Mouse (Mus musculus): ENCODE data around the gene B230219D22Rik. TPM values are rescaled to one million over a fixed set of nuclear protein-coding genes. Genes with fewer than 3 reads are reported as not detected.

Gene B230219D22Rik
- 49.3 and 51.4 TPM in 2 replicates for polyA plus RNA-seq (2015; fragmentation: Nextera tagmentation; extraction: Ambion mirVana)

GRCm38 (mm10) chr13:55692535-55693242 is at the start of gene B230219D22Rik:
Gene B230219D22Rik (plus strand): TSS chr13:55693124.
- Histone ChIP-seq H3K27ac (ENCODE audit: low read length) (peak within 1 kb of the TSS; percentile 92), H3K4me1 (ENCODE audit: control insufficient read depth, insufficient read depth, low read length) (peaks cover 27% of the 10 kb centered on the region), H3K9ac (ENCODE audit: low read length) (peak within 1 kb of the TSS; percentile 96), H3K27me3 (ENCODE audit: control insufficient read depth, insufficient read depth, low read length) (no peaks in the 10 kb centered on the region), H3K4me2 (ENCODE audit: low read depth, low read length) (peak within 1 kb of the TSS; percentile 86), H3K9me3 (replicated peaks; ENCODE audit: control insufficient read depth, low read length) (no peaks in the 10 kb centered on the region), H3K36me3 (ENCODE audit: control insufficient read depth, insufficient read depth) (no peaks in the 10 kb centered on the region), H3K4me3 (ENCODE audit: low read length) (peak within 1 kb of the TSS; percentile 76)
- peak; percentile 99 for ATAC-seq (replicated peaks; ENCODE audit: extremely low read depth, insufficient read depth, low FRiP score)
- WGBS = 1% methylated on average over 51 of the region's 51 CpGs

DNA sequence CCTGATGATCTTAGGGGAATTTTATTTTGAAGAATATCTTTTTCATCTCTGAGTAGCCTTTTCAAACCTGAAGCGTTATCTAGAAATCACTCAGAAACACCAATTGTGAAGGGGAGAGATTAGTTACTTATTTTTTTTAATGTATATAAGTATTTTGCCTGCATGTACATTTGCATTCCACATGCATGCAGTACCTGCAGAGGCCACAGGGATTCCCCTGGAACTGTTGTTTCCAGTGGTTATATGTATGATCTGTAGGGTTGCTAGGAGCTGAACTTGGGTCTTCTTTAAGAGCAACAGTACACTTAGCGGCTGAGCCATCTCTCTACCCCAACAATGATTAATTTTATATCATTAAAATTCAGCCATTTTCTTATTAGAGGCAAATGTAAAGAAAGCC is 48.4 kb upstream of the B230219D22Rik start:
- WGBS = 89% methylated on average over 2 of the region's 2 CpGs

DNA sequence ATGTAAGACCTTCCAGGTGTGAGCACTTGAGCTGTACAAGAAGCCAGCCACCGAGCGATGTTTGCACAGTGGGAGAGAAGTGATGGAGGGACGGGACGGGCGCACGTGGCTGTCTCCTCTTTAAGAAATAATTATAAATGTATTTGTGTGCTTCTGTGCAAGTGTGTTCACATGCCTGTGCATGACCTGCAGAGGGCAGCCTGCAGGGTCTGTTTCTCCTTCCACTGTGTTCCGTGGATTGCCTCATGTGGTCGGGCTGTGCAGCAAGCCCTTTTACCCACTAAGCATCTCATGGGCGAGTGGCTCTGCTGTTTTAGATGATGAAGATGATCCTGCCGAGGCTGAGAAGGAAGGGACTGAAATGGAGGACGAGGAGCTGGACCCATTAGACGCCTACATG is 42.8 kb upstream of the B230219D22Rik start:
- no peaks in the 10 kb centered on the region for H3K4me1 ChIP-seq (ENCODE audit: control insufficient read depth, insufficient read depth, low read length)
- 88% methylated on average over 12 of the region's 12 CpGs for WGBS

More for the DNA sequence above, 48.4 kb upstream of the B230219D22Rik start:
- no peaks in the 10 kb centered on the region for H3K4me1 ChIP-seq (ENCODE audit: control insufficient read depth, insufficient read depth, low read length)
- no peak overlapping the region for H3K4me3 ChIP-seq (ENCODE audit: low read length)
- H3K9me3 ChIP-seq (replicated peaks; ENCODE audit: control insufficient read depth, low read length) = no peaks in the 10 kb centered on the region
- no peaks in the 10 kb centered on the region for H3K27me3 ChIP-seq (ENCODE audit: control insufficient read depth, insufficient read depth, low read length)
- H3K27ac ChIP-seq (ENCODE audit: low read length) = no peak overlapping the region
- ATAC-seq (replicated peaks; ENCODE audit: extremely low read depth, insufficient read depth, low FRiP score) = no peak
- H3K36me3 ChIP-seq (ENCODE audit: control insufficient read depth, insufficient read depth) = peaks cover 42% of the 10 kb centered on the region
- no peak overlapping the region for H3K4me2 ChIP-seq (ENCODE audit: low read depth, low read length)
- H3K9ac ChIP-seq (ENCODE audit: low read length) = no peak overlapping the region

DNA sequence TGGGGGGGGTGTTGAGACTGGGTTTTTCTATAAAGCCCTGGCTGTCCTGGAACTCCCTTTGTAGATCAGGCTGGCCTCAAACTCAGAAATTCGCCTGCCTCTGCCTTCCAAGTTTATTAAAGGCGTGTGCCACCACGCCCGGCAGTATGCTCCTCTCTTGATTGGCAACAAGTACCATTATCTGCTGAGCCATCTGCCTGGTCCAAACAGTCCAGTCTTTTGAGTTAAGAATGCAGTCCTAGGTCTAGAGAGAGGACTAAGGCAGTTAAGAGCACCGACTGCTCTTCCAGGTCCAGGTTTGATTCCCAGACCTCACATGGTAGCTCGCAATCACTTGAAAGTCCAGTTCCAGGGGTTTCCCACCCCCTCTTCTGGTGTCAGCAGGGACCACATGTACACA is 41.9 kb upstream of the B230219D22Rik start:
- no peak for ATAC-seq (replicated peaks; ENCODE audit: extremely low read depth, insufficient read depth, low FRiP score)
- Histone ChIP-seq H3K9me3 (replicated peaks; ENCODE audit: control insufficient read depth, low read length) (no peaks in the 10 kb centered on the region), H3K4me3 (ENCODE audit: low read length) (no peak overlapping the region), H3K27ac (ENCODE audit: low read length) (no peak overlapping the region), H3K9ac (ENCODE audit: low read length) (no peak overlapping the region), H3K27me3 (ENCODE audit: control insufficient read depth, insufficient read depth, low read length) (no peaks in the 10 kb centered on the region), H3K4me1 (ENCODE audit: control insufficient read depth, insufficient read depth, low read length) (no peaks in the 10 kb centered on the region), H3K36me3 (ENCODE audit: control insufficient read depth, insufficient read depth) (peaks cover 88% of the 10 kb centered on the region), H3K4me2 (ENCODE audit: low read depth, low read length) (no peak overlapping the region)
- 80% methylated on average over 6 of the region's 6 CpGs for WGBS

More for the DNA sequence above, 42.8 kb upstream of the B230219D22Rik start:
- Histone ChIP-seq H3K36me3 (ENCODE audit: control insufficient read depth, insufficient read depth) (peaks cover 89% of the 10 kb centered on the region), H3K4me2 (ENCODE audit: low read depth, low read length) (no peak overlapping the region), H3K27me3 (ENCODE audit: control insufficient read depth, insufficient read depth, low read length) (no peaks in the 10 kb centered on the region), H3K4me3 (ENCODE audit: low read length) (no peak overlapping the region), H3K9me3 (replicated peaks; ENCODE audit: control insufficient read depth, low read length) (no peaks in the 10 kb centered on the region), H3K9ac (ENCODE audit: low read length) (no peak overlapping the region), H3K27ac (ENCODE audit: low read length) (no peak overlapping the region)
- no peak for ATAC-seq (replicated peaks; ENCODE audit: extremely low read depth, insufficient read depth, low FRiP score)

DNA sequence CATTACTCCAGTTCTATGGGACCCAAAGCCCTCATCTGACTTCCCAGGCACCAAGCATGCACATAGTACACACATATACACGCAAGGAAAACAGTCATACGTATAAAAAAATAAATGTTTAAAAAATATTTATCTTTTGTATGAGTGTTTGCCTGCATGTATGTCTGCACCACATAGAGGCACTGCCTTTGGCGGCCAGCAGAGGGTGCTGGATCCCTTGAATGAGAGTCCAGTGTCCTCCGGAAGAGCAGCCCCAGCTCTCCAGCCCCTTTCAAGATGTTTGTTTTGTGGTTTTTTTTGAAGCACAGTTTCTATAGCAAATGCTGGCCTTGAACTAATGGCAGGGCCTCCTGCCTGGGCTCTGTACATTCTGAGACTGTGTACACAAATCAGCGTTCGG is 24.4 kb upstream of the B230219D22Rik start:
- H3K4me2 ChIP-seq (ENCODE audit: low read depth, low read length) = no peak overlapping the region
- H3K27ac ChIP-seq (ENCODE audit: low read length) = no peak overlapping the region
- H3K9me3 ChIP-seq (replicated peaks; ENCODE audit: control insufficient read depth, low read length) = peaks cover 5% of the 10 kb centered on the region; the same call in 1 of the 2 replicates
- H3K27me3 ChIP-seq (ENCODE audit: control insufficient read depth, insufficient read depth, low read length) = no peaks in the 10 kb centered on the region
- peaks cover 65% of the 10 kb centered on the region for H3K36me3 ChIP-seq (ENCODE audit: control insufficient read depth, insufficient read depth)
- H3K4me1 ChIP-seq (ENCODE audit: control insufficient read depth, insufficient read depth, low read length) = no peaks in the 10 kb centered on the region
- H3K4me3 ChIP-seq (ENCODE audit: low read length) = no peak overlapping the region
- 86% methylated on average over 6 of the region's 6 CpGs for WGBS
- no peak overlapping the region for H3K9ac ChIP-seq (ENCODE audit: low read length)
- no peak for ATAC-seq (replicated peaks; ENCODE audit: extremely low read depth, insufficient read depth, low FRiP score)

DNA sequence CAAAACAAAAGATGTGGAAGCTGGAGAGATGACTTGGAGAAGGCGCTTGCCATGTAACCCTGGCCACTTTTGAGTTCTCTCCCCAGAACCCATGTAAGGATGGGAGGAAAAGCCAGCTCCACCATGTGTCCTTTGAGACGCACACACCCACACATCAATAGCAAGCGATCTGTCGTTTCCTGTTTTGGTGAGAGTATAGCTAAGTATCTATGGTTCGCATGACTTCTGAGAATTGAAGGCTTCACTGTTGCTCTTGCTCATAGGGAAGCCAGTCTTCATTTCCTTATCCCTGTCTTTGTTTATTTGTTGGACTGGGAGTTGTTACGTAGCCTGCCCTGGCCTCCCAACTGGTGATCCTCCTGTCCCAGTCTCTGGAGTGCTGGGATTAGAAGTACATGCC is 20.2 kb upstream of the B230219D22Rik start:
- H3K9ac ChIP-seq (ENCODE audit: low read length) = no peak overlapping the region
- WGBS = 87% methylated on average over 6 of the region's 6 CpGs
- no peak overlapping the region for H3K27ac ChIP-seq (ENCODE audit: low read length)
- no peak overlapping the region for H3K4me2 ChIP-seq (ENCODE audit: low read depth, low read length)
- no peaks in the 10 kb centered on the region for H3K27me3 ChIP-seq (ENCODE audit: control insufficient read depth, insufficient read depth, low read length)
- ATAC-seq (replicated peaks; ENCODE audit: extremely low read depth, insufficient read depth, low FRiP score) = no peak
- H3K36me3 ChIP-seq (ENCODE audit: control insufficient read depth, insufficient read depth) = peaks cover 58% of the 10 kb centered on the region
- H3K4me1 ChIP-seq (ENCODE audit: control insufficient read depth, insufficient read depth, low read length) = no peaks in the 10 kb centered on the region
- H3K4me3 ChIP-seq (ENCODE audit: low read length) = no peak overlapping the region
- peaks cover 5% of the 10 kb centered on the region; the same call in 1 of the 2 replicates for H3K9me3 ChIP-seq (replicated peaks; ENCODE audit: control insufficient read depth, low read length)

DNA sequence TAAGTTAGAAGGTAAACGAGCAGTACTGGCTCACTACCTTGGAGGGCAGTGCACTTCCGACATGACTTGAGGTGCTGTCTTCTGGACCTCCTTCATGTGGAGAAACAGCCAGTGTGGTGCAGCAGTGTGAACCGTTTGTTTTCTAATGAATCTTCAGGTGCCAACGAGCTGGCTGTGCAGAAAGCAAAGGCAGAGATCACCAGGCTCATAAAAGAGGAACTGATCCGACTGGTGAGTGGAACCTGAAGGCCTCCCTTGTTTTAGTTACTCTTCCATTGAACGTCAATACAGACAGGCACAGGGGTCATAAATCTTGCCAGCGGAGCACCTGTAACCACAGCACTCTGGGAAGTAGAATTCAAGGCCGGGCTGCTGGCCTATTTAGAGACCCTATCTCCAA is 15.6 kb upstream of the B230219D22Rik start:
- Histone ChIP-seq H3K4me3 (ENCODE audit: low read length) (no peak overlapping the region), H3K9ac (ENCODE audit: low read length) (no peak overlapping the region), H3K9me3 (replicated peaks; ENCODE audit: control insufficient read depth, low read length) (no peaks in the 10 kb centered on the region), H3K36me3 (ENCODE audit: control insufficient read depth, insufficient read depth) (peaks cover 51% of the 10 kb centered on the region), H3K4me2 (ENCODE audit: low read depth, low read length) (no peak overlapping the region), H3K27me3 (ENCODE audit: control insufficient read depth, insufficient read depth, low read length) (no peaks in the 10 kb centered on the region), H3K4me1 (ENCODE audit: control insufficient read depth, insufficient read depth, low read length) (no peaks in the 10 kb centered on the region), H3K27ac (ENCODE audit: low read length) (no peak overlapping the region)
- 80% methylated on average over 8 of the region's 8 CpGs for WGBS
- ATAC-seq (replicated peaks; ENCODE audit: extremely low read depth, insufficient read depth, low FRiP score) = no peak

- WGBS = 81% methylated on average over 9 of the region's 9 CpGs
- no peak for ATAC-seq (replicated peaks; ENCODE audit: extremely low read depth, insufficient read depth, low FRiP score)
Observed at GRCm38 (mm10) chr13:55682201-55682600, 10.7 kb upstream of the B230219D22Rik start.

GRCm38 (mm10) chr13:55683581-55683980 is 9.3 kb upstream of the B230219D22Rik start:
- Histone ChIP-seq H3K27me3 (ENCODE audit: control insufficient read depth, insufficient read depth, low read length) (no peaks in the 10 kb centered on the region), H3K4me3 (ENCODE audit: low read length) (no peak overlapping the region), H3K36me3 (ENCODE audit: control insufficient read depth, insufficient read depth) (peaks cover 16% of the 10 kb centered on the region), H3K9ac (ENCODE audit: low read length) (no peak overlapping the region), H3K27ac (ENCODE audit: low read length) (no peak overlapping the region), H3K4me2 (ENCODE audit: low read depth, low read length) (no peak overlapping the region), H3K4me1 (ENCODE audit: control insufficient read depth, insufficient read depth, low read length) (peaks cover 2% of the 10 kb centered on the region; the same call in 1 of the 2 replicates), H3K9me3 (replicated peaks; ENCODE audit: control insufficient read depth, low read length) (no peaks in the 10 kb centered on the region)
- 86% methylated on average over 3 of the region's 3 CpGs for WGBS
- ATAC-seq (replicated peaks; ENCODE audit: extremely low read depth, insufficient read depth, low FRiP score) = no peak

More at GRCm38 (mm10) chr13:55682201-55682600, 10.7 kb upstream of the B230219D22Rik start:
- H3K4me3 ChIP-seq (ENCODE audit: low read length) = no peak overlapping the region
- H3K4me1 ChIP-seq (ENCODE audit: control insufficient read depth, insufficient read depth, low read length) = peaks cover 2% of the 10 kb centered on the region; the same call in 1 of the 2 replicates
- H3K4me2 ChIP-seq (ENCODE audit: low read depth, low read length) = no peak overlapping the region
- no peak overlapping the region for H3K27ac ChIP-seq (ENCODE audit: low read length)
- H3K36me3 ChIP-seq (ENCODE audit: control insufficient read depth, insufficient read depth) = peaks cover 30% of the 10 kb centered on the region
- H3K27me3 ChIP-seq (ENCODE audit: control insufficient read depth, insufficient read depth, low read length) = no peaks in the 10 kb centered on the region
- H3K9ac ChIP-seq (ENCODE audit: low read length) = no peak overlapping the region
- no peaks in the 10 kb centered on the region for H3K9me3 ChIP-seq (replicated peaks; ENCODE audit: control insufficient read depth, low read length)
